In the genomic region with DNA sequence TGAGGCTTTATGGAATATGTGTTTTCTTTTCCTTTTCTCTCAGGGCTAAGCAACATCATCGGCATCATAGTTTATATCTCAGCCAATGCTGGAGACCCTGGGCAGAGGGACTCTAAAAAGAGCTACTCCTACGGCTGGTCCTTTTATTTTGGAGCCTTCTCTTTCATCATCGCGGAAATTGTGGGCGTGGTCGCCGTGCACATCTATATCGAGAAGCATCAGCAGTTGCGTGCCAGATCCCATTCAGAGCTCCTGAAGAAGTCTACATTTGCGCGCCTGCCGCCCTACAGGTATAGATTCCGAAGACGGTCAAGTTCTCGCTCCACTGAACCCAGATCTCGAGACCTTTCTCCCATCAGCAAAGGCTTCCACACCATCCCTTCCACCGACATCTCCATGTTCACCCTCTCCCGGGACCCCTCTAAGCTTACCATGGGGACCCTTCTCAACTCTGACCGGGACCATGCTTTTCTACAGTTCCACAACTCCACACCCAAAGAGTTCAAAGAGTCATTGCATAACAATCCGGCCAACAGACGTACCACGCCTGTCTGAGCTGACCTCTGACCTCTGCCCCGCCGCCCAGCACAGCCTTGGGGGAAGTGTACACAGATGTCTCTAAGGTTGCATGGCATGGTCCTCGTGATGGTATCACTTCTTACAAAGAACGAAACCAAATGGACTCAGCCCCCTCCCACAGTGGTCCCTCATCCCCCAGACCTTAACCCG, we compare ENCODE assay signal across 20 mouse cellular contexts.
DNase-seq lines count a peak whose midpoint lies in the region; ATAC-seq and TF ChIP-seq lines count a peak whose summit lies in the region.
"Had no signal": no experiment of that assay in that cellular context is flagged by ENCODE, and none has a peak within 500 bp of the region (broad histone marks: within the 10 kb centered on the region; RNA-seq: fewer than 3 reads in every experiment).

No protein-coding gene starts in this region.

- no peak overlapping the region for H3K9ac ChIP-seq in ES-Bruce4 (ENCODE audit: low read depth, poor library complexity, severe bottlenecking)
- no peak overlapping the region for H3K9ac ChIP-seq in hindbrain, embryonic 12.5 days
- H3K9ac ChIP-seq: embryonic facial prominence, embryonic 12.5 days; forebrain, embryonic 15.5 days; heart, embryonic 12.5 days had no signal

- no peak for TF ChIP-seq CTCF in ES-Bruce4 (IDR thresholded peaks at IDR 0.05; ENCODE audit: low read depth, low read length)

- TF ChIP-seq POLR2A in ES-Bruce4 (IDR thresholded peaks at IDR 0.05; ENCODE audit: insufficient read depth, low read length), result no peak

- peak; percentile 66; the same call in 1 of the 2 replicates for TF ChIP-seq EP300 in ES-Bruce4 (IDR thresholded peaks at IDR 0.05; ENCODE audit: insufficient read depth, low read depth, low read length)

- H3K27me3 ChIP-seq in ES-Bruce4 (ENCODE audit: control insufficient read depth, insufficient read depth, low read length, poor library complexity, severe bottlenecking), result no peaks in the 10 kb centered on the region
- no peaks in the 10 kb centered on the region for H3K27me3 ChIP-seq in hindbrain, embryonic 12.5 days
- H3K27me3 ChIP-seq: embryonic facial prominence, embryonic 12.5 days; forebrain, embryonic 15.5 days; heart, embryonic 12.5 days had no signal

- H3K27ac ChIP-seq in ES-Bruce4 (ENCODE audit: insufficient read depth, low read length), result no peak overlapping the region
- H3K27ac ChIP-seq in hindbrain, embryonic 12.5 days, result no peak overlapping the region
- H3K27ac ChIP-seq: embryonic facial prominence, embryonic 12.5 days; forebrain, embryonic 15.5 days had no signal

- peak; percentile 76 for DNase-seq in heart, adult 11 months
- DNase-seq in heart, postnatal 14 days, result no peak
- DNase-seq in right cerebral cortex, adult 18-20 months, result peak; percentile 31
- no peak for DNase-seq in right cerebral cortex, postnatal 4 days
- peak; percentile 46 for DNase-seq in ZHBTc4 (ENCODE audit: low read depth, low spot score)
- no peak for DNase-seq in urinary bladder, adult 18-20 months (ENCODE audit: low spot score in 2 of 2)
- DNase-seq: adrenal gland, adult 2 months; adrenal gland, postnatal 25 days; cerebellum, adult 18-20 months; cerebellum, postnatal 10 days; embryo, embryonic 11 days; gastrocnemius, postnatal 14 days; heart, postnatal 36 days had no signal

- no peak overlapping the region for H3K4me3 ChIP-seq in ES-Bruce4 (ENCODE audit: low read depth, low read length)
- no peak overlapping the region for H3K4me3 ChIP-seq in hindbrain, embryonic 12.5 days
- H3K4me3 ChIP-seq: embryonic facial prominence, embryonic 12.5 days; forebrain, embryonic 15.5 days; heart, embryonic 12.5 days had no signal

- peaks cover 2% of the 10 kb centered on the region for H3K4me1 ChIP-seq in ES-Bruce4 (ENCODE audit: control insufficient read depth, insufficient read depth, low read length)
- no peaks in the 10 kb centered on the region for H3K4me1 ChIP-seq in hindbrain, embryonic 12.5 days
- H3K4me1 ChIP-seq: embryonic facial prominence, embryonic 12.5 days; forebrain, embryonic 15.5 days; heart, embryonic 12.5 days had no signal

- ATAC-seq in hindbrain, embryonic 12.5 days (ENCODE audit: low FRiP score), result no peak
- ATAC-seq: forebrain, embryonic 15.5 days; hindbrain, embryonic 16.5 days; inflammation-experienced regulatory T-cells, adult 6 months had no signal

- 88% methylated on average over 27 of the region's 27 CpGs for WGBS in hindbrain, embryonic 12.5 days

- H3K9me3 ChIP-seq in ES-Bruce4 (replicated peaks; ENCODE audit: control insufficient read depth, insufficient read depth, low read length, poor library complexity, severe bottlenecking), result no peaks in the 10 kb centered on the region
- H3K9me3 ChIP-seq in hindbrain, embryonic 12.5 days (replicated peaks), result no peaks in the 10 kb centered on the region
- H3K9me3 ChIP-seq: embryonic facial prominence, embryonic 12.5 days; forebrain, embryonic 15.5 days; heart, embryonic 12.5 days had no signal

- no peak overlapping the region for H3K4me2 ChIP-seq in hindbrain, embryonic 12.5 days (replicated peaks)
- H3K4me2 ChIP-seq: embryonic facial prominence, embryonic 12.5 days; forebrain, embryonic 15.5 days; heart, embryonic 12.5 days had no signal

- intact Hi-C loops in heart, postnatal 14 days (cut with DNase I), result no loop called here

- H3K36me3 ChIP-seq in ES-Bruce4 (ENCODE audit: control insufficient read depth, insufficient read depth, low read length, poor library complexity, severe bottlenecking), result no peaks in the 10 kb centered on the region
- no peaks in the 10 kb centered on the region for H3K36me3 ChIP-seq in hindbrain, embryonic 12.5 days
- H3K36me3 ChIP-seq: embryonic facial prominence, embryonic 12.5 days; forebrain, embryonic 15.5 days; heart, embryonic 12.5 days had no signal

Comparison
In these comparisons a context has a peak if more than half of its experiments do, and no peak if none do; other contexts are left out.
1. DNase-seq: peak in heart, adult 11 months (single experiment), right cerebral cortex, adult 18-20 months (single experiment) and ZHBTc4 (single experiment); none in heart, postnatal 14 days (0 of 2), right cerebral cortex, postnatal 4 days (single experiment) and urinary bladder, adult 18-20 months (0 of 2).